ENCODE assay signal across 17 mouse cellular contexts in the genomic region with DNA sequence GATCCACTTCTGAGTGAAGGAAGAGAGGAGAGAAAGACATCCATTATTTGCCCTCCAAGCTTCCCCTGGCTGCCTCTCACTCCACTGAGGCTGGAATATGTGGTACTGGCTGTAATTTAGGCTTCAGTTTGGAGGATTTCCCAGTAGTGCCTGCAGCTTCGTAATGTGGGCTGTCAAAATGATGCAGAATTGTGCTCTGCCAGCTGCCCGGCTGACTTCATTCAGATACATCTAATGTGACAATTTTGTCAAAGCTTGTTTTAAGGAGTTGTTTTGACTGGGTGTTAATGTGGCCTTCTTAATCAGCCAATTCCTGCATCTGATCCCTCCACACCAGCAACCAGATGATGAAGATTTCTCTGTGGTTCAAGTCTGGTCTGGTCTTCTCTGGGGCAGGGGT. TPM values are rescaled to one million over a fixed set of nuclear protein-coding genes. Genes with fewer than 3 reads are reported as not detected.
A peak's percentile ranks its signal among the peaks of the same experiment; 100 is the strongest.
DNase-seq lines count a peak whose midpoint lies in the region; ATAC-seq and TF ChIP-seq lines count a peak whose summit lies in the region.
"Had no signal": no experiment of that assay in that cellular context is flagged by ENCODE, and none has a peak within 500 bp of the region (broad histone marks: within the 10 kb centered on the region; RNA-seq: fewer than 3 reads in every experiment).

No protein-coding gene starts in this region.

- H3K27me3 ChIP-seq in forebrain, embryonic 13.5 days = no peaks in the 10 kb centered on the region
- no peaks in the 10 kb centered on the region for H3K27me3 ChIP-seq in forebrain, embryonic 10.5 days (ENCODE audit: poor library complexity, severe bottlenecking)
- no peaks in the 10 kb centered on the region for H3K27me3 ChIP-seq in midbrain, postnatal 0 days (ENCODE audit: insufficient read depth, low read length)
- H3K27me3 ChIP-seq in midbrain, embryonic 13.5 days = no peaks in the 10 kb centered on the region

- no peak overlapping the region for H3K9ac ChIP-seq in forebrain, embryonic 13.5 days
- no peak overlapping the region for H3K9ac ChIP-seq in midbrain, postnatal 0 days (replicated peaks; ENCODE audit: low read length, poor library complexity, severe bottlenecking)
- H3K9ac ChIP-seq in midbrain, embryonic 13.5 days (replicated peaks) = no peak overlapping the region
- H3K9ac ChIP-seq: embryonic facial prominence, embryonic 13.5 days; liver, embryonic 14.5 days had no signal

- H3K4me2 ChIP-seq in forebrain, embryonic 13.5 days = no peak overlapping the region
- no peak overlapping the region for H3K4me2 ChIP-seq in midbrain, postnatal 0 days (ENCODE audit: low read depth, low read length, poor library complexity, severe bottlenecking)
- H3K4me2 ChIP-seq in midbrain, embryonic 13.5 days (replicated peaks) = no peak overlapping the region
- H3K4me2 ChIP-seq: embryonic facial prominence, embryonic 13.5 days had no signal

- TF ChIP-seq CTCF in midbrain, postnatal 0 days (IDR thresholded peaks at IDR 0.05) = no peak

- ATAC-seq in forebrain, embryonic 13.5 days = peak; percentile 69
- no peak for ATAC-seq in midbrain, postnatal 0 days (ENCODE audit: low FRiP score)
- ATAC-seq in midbrain, embryonic 13.5 days = no peak
- no peak for ATAC-seq in CD4-positive, CD25-positive, alpha-beta regulatory T cell, adult 4 months
- ATAC-seq: inflammation-experienced regulatory T-cells, adult 6 months had no signal

- H3K27ac ChIP-seq in forebrain, embryonic 13.5 days = peak overlapping the region; percentile 10; the same call in 1 of the 2 replicates
- H3K27ac ChIP-seq in forebrain, embryonic 10.5 days = no peak overlapping the region
- H3K27ac ChIP-seq in midbrain, postnatal 0 days (ENCODE audit: low read depth, low read length) = no peak overlapping the region
- H3K27ac ChIP-seq in midbrain, embryonic 13.5 days = no peak overlapping the region
- H3K27ac ChIP-seq: embryonic facial prominence, embryonic 13.5 days; kidney, postnatal 0 days; limb, embryonic 10.5 days; liver, embryonic 14.5 days had no signal

- no peak overlapping the region for H3K4me3 ChIP-seq in forebrain, embryonic 13.5 days
- no peak overlapping the region for H3K4me3 ChIP-seq in forebrain, embryonic 10.5 days
- H3K4me3 ChIP-seq in midbrain, postnatal 0 days (ENCODE audit: low read depth, low read length) = no peak overlapping the region
- H3K4me3 ChIP-seq in midbrain, embryonic 13.5 days (replicated peaks) = no peak overlapping the region
- H3K4me3 ChIP-seq: embryonic facial prominence, embryonic 13.5 days; limb, embryonic 10.5 days; myocyte had no signal

- DNase-seq in forebrain, embryonic 10.5 days (ENCODE audit: extremely low spot score, low spot score) = no peak
- DNase-seq in midbrain, postnatal 0 days (ENCODE audit: low spot score) = peak; percentile 62
- peak; percentile 40 to 46 for DNase-seq in layer of hippocampus, postnatal 10 days (ENCODE audit: low spot score in 2 of 2)
- peak; percentile 13 for DNase-seq in right cerebral cortex, postnatal 25 days
- no peak for DNase-seq in cerebellum, postnatal 36 days
- DNase-seq: adrenal gland, postnatal 10 days; heart, postnatal 10 days; lung, postnatal 10 days had no signal

- peaks cover 22% of the 10 kb centered on the region for H3K4me1 ChIP-seq in forebrain, embryonic 13.5 days
- H3K4me1 ChIP-seq in forebrain, embryonic 10.5 days = peaks cover 11% of the 10 kb centered on the region
- no peaks in the 10 kb centered on the region for H3K4me1 ChIP-seq in midbrain, postnatal 0 days (ENCODE audit: insufficient read depth, low read length)
- peaks cover 5% of the 10 kb centered on the region; the same call in 1 of the 2 replicates for H3K4me1 ChIP-seq in midbrain, embryonic 13.5 days (replicated peaks)
- H3K4me1 ChIP-seq: embryonic facial prominence, embryonic 13.5 days; limb, embryonic 10.5 days had no signal

- H3K36me3 ChIP-seq in forebrain, embryonic 13.5 days (ENCODE audit: poor library complexity, severe bottlenecking) = no peaks in the 10 kb centered on the region
- no peaks in the 10 kb centered on the region for H3K36me3 ChIP-seq in forebrain, embryonic 10.5 days (replicated peaks)
- H3K36me3 ChIP-seq in midbrain, postnatal 0 days (ENCODE audit: insufficient read depth, low read length) = no peaks in the 10 kb centered on the region
- H3K36me3 ChIP-seq in midbrain, embryonic 13.5 days = no peaks in the 10 kb centered on the region
- H3K36me3 ChIP-seq: embryonic facial prominence, embryonic 13.5 days; limb, embryonic 10.5 days had no signal

- WGBS in forebrain, embryonic 13.5 days = 47% methylated on average over 2 of the region's 2 CpGs
- 79% methylated on average over 2 of the region's 2 CpGs for WGBS in forebrain, embryonic 10.5 days
- 75% methylated on average over 2 of the region's 2 CpGs for WGBS in midbrain, postnatal 0 days
- 88% methylated on average over 2 of the region's 2 CpGs for WGBS in midbrain, embryonic 13.5 days

- no peaks in the 10 kb centered on the region for H3K9me3 ChIP-seq in forebrain, embryonic 13.5 days (replicated peaks)
- H3K9me3 ChIP-seq in forebrain, embryonic 10.5 days = no peaks in the 10 kb centered on the region
- no peaks in the 10 kb centered on the region for H3K9me3 ChIP-seq in midbrain, postnatal 0 days (ENCODE audit: low read length)
- no peaks in the 10 kb centered on the region for H3K9me3 ChIP-seq in midbrain, embryonic 13.5 days
- H3K9me3 ChIP-seq: embryonic facial prominence, embryonic 13.5 days; limb, embryonic 10.5 days had no signal

RNA-seq across cellular contexts. Expression of a gene that starts 37.1 kb away (rescaled TPM):
- 9.4 and 11.8 TPM in 2 replicates for polyA plus RNA-seq in forebrain, embryonic 13.5 days (2015; fragmentation: Nextera tagmentation; extraction: Ambion mirVana)
- polyA plus RNA-seq in forebrain, embryonic 10.5 days (2016; fragmentation: Nextera tagmentation; extraction: Ambion mirVana) = 6.3 and 6.8 TPM in 2 replicates
- total RNA-seq in midbrain, postnatal 0 days (2014; rRNA removed) = 64.8 and 83.3 TPM in 2 replicates
- polyA plus RNA-seq in midbrain, postnatal 0 days (2015; fragmentation: Nextera tagmentation; extraction: Ambion mirVana) = 17.4 and 19.3 TPM in 2 replicates
- 11.3 and 12.6 TPM in 2 replicates for polyA plus RNA-seq in midbrain, embryonic 13.5 days (2015; fragmentation: Nextera tagmentation; extraction: Ambion mirVana)
- total RNA-seq in layer of hippocampus, postnatal 10 days (2021) = 10 to 100 TPM; 72.4 to 80.8 TPM
- 1 to 10 TPM; 1.3 to 2.3 TPM for polyA plus RNA-seq in CD4-positive, CD25-positive, alpha-beta regulatory T cell, adult 4 months (2017; shearing (Covaris generic))

Comparison
In these comparisons a context has a peak if more than half of its experiments do, and no peak if none do; other contexts are left out.
1. DNase-seq: peak in midbrain, postnatal 0 days (single experiment), layer of hippocampus, postnatal 10 days (2 of 2) and right cerebral cortex, postnatal 25 days (single experiment); none in forebrain, embryonic 10.5 days (single experiment) and cerebellum, postnatal 36 days (0 of 2).